Mouse (Mus musculus) ES-Bruce4 (cell line): ENCODE results near the gene Shc2. TPM values are rescaled to one million over a fixed set of nuclear protein-coding genes. Genes with fewer than 3 reads are reported as not detected.
A peak's percentile ranks its signal among the peaks of the same experiment; 100 is the strongest.

Experiments
- H3K27ac ChIP-seq: 2 replicates; pipeline ENCODE4 v1.5.1; 2012; ENCODE audit warnings: low read length, inconsistent platforms; ENCODE audit not compliant: insufficient read depth
- H3K27me3 ChIP-seq: 2 replicates; pipeline ENCODE4 v1.6.1; 2012; ENCODE audit warnings: mild to moderate bottlenecking, low read length, inconsistent platforms; ENCODE audit not compliant: control insufficient read depth, poor library complexity, insufficient read depth, severe bottlenecking
- H3K36me3 ChIP-seq: 2 replicates; pipeline ENCODE4 v1.6.1; 2012; ENCODE audit warnings: inconsistent platforms, mild to moderate bottlenecking, low read length, moderate library complexity; ENCODE audit not compliant: control insufficient read depth, poor library complexity, insufficient read depth, severe bottlenecking
- H3K4me1 ChIP-seq: one replicate; pipeline ENCODE4 v1.8.1; 2011; ENCODE audit warnings: low read length; ENCODE audit not compliant: control insufficient read depth, insufficient read depth
- H3K4me3 ChIP-seq: 2 replicates; pipeline ENCODE4 v1.5.1; 2011; ENCODE audit warnings: low read depth, mild to moderate bottlenecking, low read length
- H3K9ac ChIP-seq: 2 replicates; pipeline ENCODE4 v1.6.1; 2012; ENCODE audit warnings: low read depth, mild to moderate bottlenecking, inconsistent platforms; ENCODE audit not compliant: poor library complexity, severe bottlenecking
- H3K9me3 ChIP-seq: replicated peaks from 2 replicates; pipeline ENCODE4 v1.6.1; 2012; ENCODE audit warnings: mild to moderate bottlenecking, low read length, inconsistent platforms; ENCODE audit not compliant: control insufficient read depth, poor library complexity, insufficient read depth, severe bottlenecking
- CTCF ChIP-seq: IDR thresholded peaks from one replicate; pipeline ENCODE4 v1.8.1; 2011; ENCODE audit warnings: low read depth, low read length
- EP300 ChIP-seq: IDR thresholded peaks from 2 replicates; pipeline ENCODE4 v1.6.1; 2011; ENCODE audit warnings: low read depth, low read length; ENCODE audit not compliant: insufficient read depth
- POLR2A ChIP-seq: IDR thresholded peaks from one replicate; pipeline ENCODE4 v1.8.1; 2011; ENCODE audit warnings: low read length; ENCODE audit not compliant: insufficient read depth
- polyA plus RNA-seq: library from polyadenylated mRNA; stranded (reverse); fragments of >200 nt; gene quantifications from 2 replicates; pipeline ENCODE4 v1.2.4, GENCODE M21; 2011; ENCODE audit warnings: low read depth; ENCODE audit not compliant: missing spikeins, insufficient read depth, insufficient read length

Shc2 gene
- polyA plus RNA-seq, 1 experiment: 4.6 TPM

GRCm38 (mm10) chr10:79638486-79639204 lies 927 bp upstream of the Shc2 start:
- H3K4me3 ChIP-seq: peak overlapping the region; percentile 93; the same call in 1 of the 2 replicates
- no peaks in the 10 kb centered on the region for H3K36me3 ChIP-seq
- H3K9ac ChIP-seq: peak overlapping the region; percentile 97; the same call in 1 of the 2 replicates
- no peaks in the 10 kb centered on the region for H3K4me1 ChIP-seq
- H3K27ac ChIP-seq: no peak overlapping the region
- TF ChIP-seq EP300 (peak; percentile 66; the same call in 1 of the 2 replicates), POLR2A (peak; percentile 66), CTCF (no peak)
- H3K9me3 ChIP-seq: no peaks in the 10 kb centered on the region
- H3K27me3 ChIP-seq: 0 out of 2 replicates have a peak, but pooled peaks cover 3% of the 10 kb centered on the region

DNA sequence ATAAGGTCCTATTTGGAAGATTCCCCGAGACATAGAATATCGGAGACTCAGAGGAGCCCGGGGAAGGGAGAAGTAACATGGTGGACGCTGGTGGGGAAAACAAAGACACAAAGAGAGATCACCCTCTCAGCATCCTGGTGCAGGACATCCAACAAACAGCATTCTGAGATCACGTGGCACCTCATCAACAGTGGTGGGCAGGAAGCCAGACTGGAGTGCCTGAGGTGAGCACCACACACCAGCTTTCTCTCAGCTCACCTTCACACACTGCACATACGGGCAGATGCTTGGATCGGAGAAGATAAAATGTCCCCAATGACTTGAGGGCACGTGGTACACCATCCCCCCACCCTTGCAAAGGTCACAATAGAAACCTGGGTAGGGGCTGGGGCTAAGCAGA lies 1.4 kb downstream of the Shc2 start:
- TF ChIP-seq EP300 (no peak), CTCF (no peak), POLR2A (no peak)
- Histone ChIP-seq H3K27ac (no peak overlapping the region), H3K9me3 (no peaks in the 10 kb centered on the region), H3K9ac (no peak overlapping the region), H3K36me3 (no peaks in the 10 kb centered on the region), H3K4me3 (no peak overlapping the region), H3K4me1 (no peaks in the 10 kb centered on the region), H3K27me3 (0 out of 2 replicates have a peak, but pooled peaks cover 3% of the 10 kb centered on the region)

DNA sequence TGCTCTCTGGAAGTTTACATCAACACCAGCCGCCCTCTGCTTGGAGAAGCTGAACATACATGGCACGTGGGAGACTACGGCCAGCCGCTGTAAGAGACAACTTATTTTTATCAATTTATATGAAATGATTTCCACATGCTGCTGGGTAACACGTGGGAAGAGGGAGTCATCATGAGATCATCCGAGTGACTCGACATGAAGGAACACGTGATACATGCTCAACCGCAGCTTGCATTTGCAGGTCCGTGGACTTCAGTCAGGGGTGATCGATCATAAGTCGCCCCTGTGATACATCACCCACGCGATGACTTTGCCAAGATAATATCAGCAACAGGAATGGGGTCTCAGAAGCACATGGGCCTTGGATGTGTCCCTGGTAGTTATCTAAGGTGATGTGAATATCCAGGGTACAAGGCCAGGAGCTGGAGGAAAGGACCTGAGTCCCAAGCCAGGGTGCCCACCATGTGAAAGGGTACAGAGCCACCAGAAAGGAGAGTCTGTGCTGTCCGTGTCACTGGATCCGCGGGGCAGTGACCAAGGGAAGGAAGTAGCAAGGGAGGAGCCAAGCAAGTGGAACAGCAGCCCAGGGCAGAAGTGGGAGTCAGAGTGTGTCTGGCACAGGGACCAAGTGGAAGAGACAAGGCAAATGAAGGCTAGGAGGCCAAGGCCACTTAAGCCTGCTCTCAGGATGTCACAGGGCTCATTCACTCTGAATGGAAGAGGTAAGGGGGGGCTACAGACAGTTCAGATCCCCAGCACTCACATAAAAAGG lies 4.5 kb downstream of the Shc2 start:
- H3K36me3 ChIP-seq: no peaks in the 10 kb centered on the region
- no peak overlapping the region for H3K9ac ChIP-seq
- TF ChIP-seq POLR2A (no peak), EP300 (no peak), CTCF (no peak)
- no peak overlapping the region for H3K4me3 ChIP-seq
- 0 out of 2 replicates have a peak, but pooled peaks cover 3% of the 10 kb centered on the region for H3K27me3 ChIP-seq
- no peaks in the 10 kb centered on the region for H3K4me1 ChIP-seq
- no peaks in the 10 kb centered on the region for H3K9me3 ChIP-seq
- H3K27ac ChIP-seq: no peak overlapping the region

GRCm38 (mm10) chr10:79631432-79631831 lies 6.3 kb downstream of the Shc2 start:
- TF ChIP-seq CTCF: no peak
- no peak for TF ChIP-seq EP300
- TF ChIP-seq POLR2A: no peak
- no peak overlapping the region for H3K9ac ChIP-seq
- H3K4me1 ChIP-seq: no peaks in the 10 kb centered on the region
- H3K4me3 ChIP-seq: no peak overlapping the region
- H3K9me3 ChIP-seq: no peaks in the 10 kb centered on the region
- no peak overlapping the region for H3K27ac ChIP-seq
- H3K27me3 ChIP-seq: no peaks in the 10 kb centered on the region
- no peaks in the 10 kb centered on the region for H3K36me3 ChIP-seq

DNA sequence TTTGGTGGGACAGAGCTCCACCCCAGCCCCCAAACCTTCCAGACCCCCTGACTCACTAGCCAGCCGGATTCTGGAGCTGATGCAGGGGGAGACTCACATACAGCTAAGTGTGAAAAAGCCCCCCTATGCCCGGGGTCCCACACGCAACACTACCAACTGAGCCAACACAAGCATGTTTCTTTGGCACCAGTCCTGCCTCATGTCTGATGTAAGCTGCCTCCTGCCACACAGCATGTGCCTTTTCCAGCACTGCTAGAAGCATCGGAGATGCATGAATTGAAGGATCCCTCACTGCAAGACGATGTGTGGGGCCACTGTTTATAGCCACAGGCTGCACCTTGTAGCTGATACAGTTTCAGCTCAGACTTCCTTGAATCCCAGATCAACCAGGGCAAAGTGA lies 9.3 kb downstream of the Shc2 start:
- no peak for TF ChIP-seq CTCF
- TF ChIP-seq POLR2A: no peak
- TF ChIP-seq EP300: no peak
- no peaks in the 10 kb centered on the region for H3K9me3 ChIP-seq
- no peaks in the 10 kb centered on the region for H3K36me3 ChIP-seq
- H3K27ac ChIP-seq: no peak overlapping the region
- no peaks in the 10 kb centered on the region for H3K27me3 ChIP-seq
- no peak overlapping the region for H3K4me3 ChIP-seq
- no peaks in the 10 kb centered on the region for H3K4me1 ChIP-seq
- H3K9ac ChIP-seq: no peak overlapping the region

- Histone ChIP-seq H3K27me3 (no peaks in the 10 kb centered on the region), H3K4me3 (no peak overlapping the region), H3K4me1 (no peaks in the 10 kb centered on the region), H3K9me3 (no peaks in the 10 kb centered on the region), H3K36me3 (no peaks in the 10 kb centered on the region), H3K27ac (no peak overlapping the region), H3K9ac (no peak overlapping the region)
- TF ChIP-seq EP300 (no peak), POLR2A (no peak), CTCF (no peak)
Observed at GRCm38 (mm10) chr10:79626156-79626555, 11.6 kb downstream of the Shc2 start.
